Mouse (Mus musculus) monocyte, adult 2 months (primary cell): ENCODE results near the gene Gdi2.

Source experiments
- DNase-seq, 2 experiments: peaks; one replicate each; pipeline ENCODE4 v3.0.0; 2022; ENCODE audit warnings: low spot score in 2 of 2, low read depth in 1 of 2

Gene Gdi2

GRCm38 (mm10) chr13:3544925-3545324, 7.1 kb downstream of the Gdi2 start:
- no peak for DNase-seq

DNA sequence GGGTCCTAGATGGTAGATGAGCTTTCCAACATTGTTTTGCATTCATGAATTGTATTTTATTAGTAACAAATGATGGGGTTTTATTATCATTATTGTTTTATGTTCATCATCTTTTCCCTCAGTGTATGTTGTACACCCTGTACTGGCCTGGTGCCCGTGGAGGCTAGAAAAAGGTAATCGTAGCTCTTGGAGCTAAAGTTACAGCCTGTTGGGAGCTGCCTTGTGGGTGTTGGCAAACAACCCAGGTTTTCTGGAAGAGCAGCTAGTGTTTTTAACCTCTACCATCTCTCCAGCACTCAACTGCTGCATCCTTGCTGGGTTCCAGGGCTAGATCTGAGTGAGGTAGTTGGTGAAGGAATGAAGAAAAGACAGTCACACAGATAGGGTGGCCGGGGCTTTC, 9.5 kb downstream of the Gdi2 start:
- DNase-seq, result no peak

- DNase-seq, result no peak
Measured at GRCm38 (mm10) chr13:3547856-3548255, 10.0 kb downstream of the Gdi2 start.

DNA sequence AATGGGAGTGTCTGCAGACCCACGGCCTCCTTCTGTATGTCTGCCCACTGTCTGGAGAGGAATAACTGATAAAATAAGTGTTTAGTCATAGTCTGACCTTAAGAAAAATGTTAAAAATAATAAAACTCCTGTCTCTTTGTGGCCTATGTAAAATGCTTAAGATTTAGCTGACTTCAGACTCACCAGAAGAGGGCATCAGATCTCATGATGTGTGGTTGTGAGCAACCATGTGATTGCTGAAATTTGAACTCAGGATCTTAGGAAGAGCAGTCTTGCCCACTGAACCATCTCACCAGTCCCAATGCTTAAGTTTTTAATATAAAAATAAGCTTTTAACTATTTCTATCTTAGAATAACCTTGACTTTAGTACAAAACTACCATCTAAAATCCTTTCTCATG, 25.3 kb downstream of the Gdi2 start:
- no peak for DNase-seq

GRCm38 (mm10) chr13:3563953-3564352, 26.1 kb downstream of the Gdi2 start:
- DNase-seq, result no peak

DNA sequence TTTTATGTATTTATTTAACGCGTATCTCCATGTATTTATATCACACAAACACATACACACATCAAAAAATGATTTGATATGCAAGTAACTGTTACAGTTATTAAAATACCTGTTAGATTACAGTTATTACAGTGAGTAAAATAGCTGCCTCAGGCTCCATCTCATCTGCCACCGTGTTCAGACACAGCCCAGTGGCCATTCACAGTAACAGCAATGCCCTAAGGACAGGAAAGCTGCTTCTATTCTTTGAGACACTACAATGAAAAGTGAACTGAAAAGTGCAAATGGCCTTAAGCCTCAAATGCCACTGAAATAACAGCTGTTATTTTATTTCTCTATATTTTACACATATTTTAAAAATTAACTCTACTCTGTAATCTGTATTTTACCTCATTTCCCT, 52.9 kb downstream of the Gdi2 start:
- no peak for DNase-seq

- DNase-seq, result no peak
Measured at GRCm38 (mm10) chr13:3594311-3594710, 56.4 kb downstream of the Gdi2 start.

GRCm38 (mm10) chr13:3596232-3596631, 58.4 kb downstream of the Gdi2 start:
- no peak for DNase-seq

DNA sequence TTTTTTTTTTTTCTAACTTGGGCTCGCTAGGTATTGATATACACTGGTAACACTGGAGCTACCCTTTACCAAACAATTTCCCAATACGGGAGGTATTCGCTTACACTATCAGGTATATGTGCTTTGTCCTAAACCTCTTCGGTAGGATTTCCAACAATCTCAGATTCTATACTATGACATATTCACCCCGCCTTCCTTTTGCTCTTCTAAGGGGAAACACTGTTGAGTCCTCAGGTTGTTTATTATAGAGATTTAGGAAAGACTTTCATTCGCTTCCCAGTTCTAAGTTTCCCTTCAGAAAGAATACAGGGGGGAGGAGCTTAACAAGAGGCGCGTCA, 71.9 kb downstream of the Gdi2 start:
- no peak for DNase-seq

DNA sequence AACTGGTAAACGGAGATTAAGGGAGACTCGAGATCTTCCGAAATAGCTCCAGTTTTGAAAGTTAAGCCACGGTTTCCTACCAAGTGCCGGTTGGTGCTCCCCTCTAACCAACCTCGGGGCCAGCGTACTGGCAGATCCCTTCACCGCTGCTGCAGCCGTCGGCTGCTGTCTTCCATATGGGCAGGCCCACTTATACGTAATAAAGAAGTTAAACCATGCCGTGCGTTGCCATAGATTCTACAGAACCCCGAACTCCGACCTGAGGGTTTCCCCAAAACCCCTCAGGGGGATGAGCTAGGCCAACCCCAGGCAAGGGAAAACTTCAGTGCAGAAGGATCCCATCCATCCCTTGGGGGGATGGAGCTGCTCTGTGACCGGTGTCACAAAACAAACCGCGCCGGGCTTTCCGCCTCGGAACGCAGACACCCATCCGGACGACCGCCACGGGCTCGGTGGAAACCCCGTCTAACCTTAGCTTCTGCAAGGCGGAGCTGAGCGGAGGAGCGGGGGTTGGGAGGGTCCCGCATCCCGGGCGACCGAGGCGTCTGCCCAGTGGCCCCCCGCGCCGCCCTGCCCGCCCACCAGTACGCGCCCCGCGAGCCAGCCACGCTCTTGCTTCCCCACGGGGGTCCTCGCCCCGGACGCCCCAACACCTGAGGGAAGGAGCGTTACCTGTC, 72.4 kb downstream of the Gdi2 start:
- peak in 1 of 2 experiments; percentile 26 for DNase-seq

DNA sequence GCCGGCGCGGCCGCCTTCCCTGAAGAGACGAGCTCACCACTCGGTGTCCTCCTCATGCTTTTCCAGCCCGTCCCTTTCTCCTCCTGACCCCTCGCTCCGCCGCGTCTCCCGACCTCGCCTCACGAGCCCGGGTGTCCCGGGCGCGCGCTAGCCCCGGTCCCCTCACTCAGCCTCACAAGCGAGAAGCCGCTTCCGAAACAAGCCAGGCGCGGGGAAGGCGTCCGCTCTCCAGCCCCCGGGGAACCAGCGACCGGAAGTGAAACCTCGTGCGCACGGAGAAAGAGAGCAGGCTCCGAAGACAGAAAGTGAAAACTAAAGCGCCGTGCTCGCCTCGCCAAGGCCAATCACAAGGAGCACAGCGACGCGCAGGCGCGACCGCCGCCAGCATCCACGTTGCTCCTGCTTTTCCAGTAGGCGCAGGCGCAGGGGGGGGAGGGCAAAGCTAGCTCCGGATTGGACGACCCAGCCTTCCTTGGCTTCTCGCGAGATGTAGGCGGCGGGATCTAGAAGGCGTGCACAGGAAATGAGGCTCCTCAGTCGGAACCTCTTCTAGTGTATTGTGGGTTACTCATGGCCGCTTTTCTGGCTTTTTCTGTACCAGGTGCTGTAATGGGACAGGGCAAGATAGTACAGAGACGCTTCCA, 73.1 kb downstream of the Gdi2 start, which contains the start of gene Fam208b:
TSS of gene Fam208b (minus strand) at position 314 of the 644 bp plus-strand sequence.
- peak; percentile 89 to 95 for DNase-seq
